Mouse (Mus musculus) urinary bladder, postnatal 0 days (tissue): ENCODE results near the gene Gm10318. TPM values are rescaled to one million over a fixed set of nuclear protein-coding genes. Genes with fewer than 3 reads are reported as not detected.

Experiments used
- polyA plus RNA-seq: library from polyadenylated mRNA; unstranded; fragments of >200 nt; fragmentation: Nextera tagmentation; extraction: Ambion mirVana; gene quantifications from 2 replicates; pipeline ENCODE4 v1.2.1, GENCODE M21; 2015

The Gm10318 gene
- polyA plus RNA-seq: not detected in 2 replicates

GRCm38 (mm10) chr10:77852559-77852958 lies at the start of gene Gm10318:
Gene Gm10318 (plus strand): TSS chr10:77852859.

GRCm38 (mm10) chr10:77811743-77812142 lies 40.9 kb upstream of the Gm10318 start, which contains the start of gene Gm9507:
Gene Gm9507 (minus strand): TSS chr10:77811843.

DNA sequence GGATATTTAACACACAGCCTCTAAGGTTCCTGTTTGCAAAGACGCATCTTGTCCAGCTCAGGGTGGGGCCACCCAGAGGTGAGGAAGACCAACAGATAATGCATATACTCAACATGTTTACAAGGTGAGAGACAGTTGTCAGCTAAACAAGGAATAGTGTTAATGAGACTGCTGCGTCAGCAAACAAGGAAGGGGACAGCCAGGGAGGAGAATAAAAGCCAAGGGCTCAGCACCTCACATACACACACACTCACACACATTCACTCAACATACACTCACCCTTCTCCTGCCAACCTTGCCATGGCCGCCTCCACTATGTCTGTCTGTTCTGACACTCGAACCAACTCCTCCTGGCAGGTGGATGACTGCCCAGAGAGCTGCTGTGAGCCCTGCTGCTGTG lies 38.3 kb upstream of the Gm10318 start, which contains the start of gene Gm2696:
Gene Gm2696 (plus strand): TSS at position 301 of the 400 bp plus-strand sequence.

DNA sequence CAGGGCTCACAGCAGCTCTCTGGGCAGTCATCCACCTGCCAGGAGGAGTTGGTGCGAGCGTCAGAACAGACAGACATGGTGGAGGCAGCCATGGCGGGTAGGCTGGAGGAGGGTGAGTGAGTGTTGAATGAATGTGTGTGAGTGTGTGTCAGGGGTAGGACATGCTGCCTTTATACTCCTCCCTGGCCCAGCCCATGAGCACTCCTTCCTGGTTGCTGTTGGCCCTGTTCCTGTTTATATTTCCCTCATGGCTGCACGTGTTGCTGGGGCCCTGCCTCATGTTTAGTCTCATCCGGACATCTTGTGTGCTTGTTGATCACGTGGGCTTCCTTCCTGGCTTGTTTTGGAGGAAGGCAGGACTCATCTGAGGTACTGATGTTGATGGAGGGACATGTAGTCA lies 25.7 kb upstream of the Gm10318 start, which contains the start of gene Krtap10-4:
Gene Krtap10-4 (minus strand): TSS at position 145 of the 400 bp plus-strand sequence.

GRCm38 (mm10) chr10:77835647-77836046 lies 17.0 kb upstream of the Gm10318 start, which contains the start of gene Krtap10-10:
Gene Krtap10-10 (plus strand): TSS chr10:77835947.

DNA sequence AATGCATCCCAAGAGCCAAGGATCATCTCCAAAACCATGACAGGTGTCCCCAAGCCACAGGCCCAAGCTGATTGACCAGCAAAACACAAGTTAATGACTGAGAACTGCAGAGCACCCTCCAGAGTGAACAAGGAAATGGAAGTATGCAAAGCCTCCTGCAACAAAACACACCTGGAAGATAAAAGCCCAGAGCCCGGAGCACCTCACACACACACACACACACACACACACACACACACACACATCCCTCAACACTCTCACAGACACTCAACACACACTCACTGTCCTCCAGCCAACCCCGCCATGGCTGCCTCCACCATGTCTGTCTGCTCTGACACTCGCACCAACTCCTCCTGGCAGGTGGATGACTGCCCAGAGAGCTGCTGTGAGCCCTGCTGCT lies 6.2 kb upstream of the Gm10318 start, which contains the start of gene Gm36176:
Gene Gm36176 (plus strand): TSS at position 301 of the 400 bp plus-strand sequence.

GRCm38 (mm10) chr10:77861675-77862074 lies 9.0 kb downstream of the Gm10318 start, which contains the start of gene Gm3285:
Gene Gm3285 (plus strand): TSS chr10:77861975.

DNA sequence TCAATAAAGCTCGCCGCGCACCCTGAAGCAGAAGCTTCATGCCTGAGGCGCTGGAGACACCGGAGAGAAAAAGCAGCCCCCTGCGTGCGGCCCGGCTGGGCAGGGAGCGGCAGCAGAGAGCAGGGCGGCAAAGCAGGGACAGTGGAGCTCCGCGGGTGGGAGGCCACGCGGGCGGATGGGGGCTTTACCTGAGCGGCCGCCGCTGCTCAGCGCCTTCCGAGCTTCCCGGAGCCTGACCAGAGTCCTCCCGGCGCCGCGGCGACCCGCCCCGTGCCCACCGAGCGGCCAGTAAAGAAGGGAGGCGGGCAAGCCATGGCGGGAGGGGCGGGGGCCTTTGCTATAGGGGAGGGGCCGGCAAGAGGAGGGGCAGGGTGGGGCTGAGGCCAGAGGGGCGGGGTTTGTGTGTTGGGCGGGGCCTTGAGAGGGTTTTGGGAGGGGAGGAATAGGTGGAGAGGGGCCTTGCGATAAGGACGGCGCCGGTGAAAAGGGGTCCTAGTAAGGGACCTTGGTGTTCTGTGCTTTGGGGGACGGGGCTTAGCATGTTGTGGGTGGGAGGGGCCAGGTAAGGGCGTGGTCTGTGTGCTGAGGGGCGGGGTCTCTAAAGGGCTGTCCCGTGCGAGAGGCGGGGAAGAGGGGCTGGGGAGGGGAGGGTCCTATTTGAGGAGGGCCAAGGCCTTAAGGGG lies 49.7 kb downstream of the Gm10318 start, which contains the start of gene Lrrc3:
Gene Lrrc3 (minus strand): TSS at position 326 of the 683 bp plus-strand sequence.

Other genes starting within 250 kb of the Gm10318 start
- gene Sumo3, start 246.8 kb upstream of the Gm10318 start, polyA plus RNA-seq: 184 and 190 TPM in 2 replicates
- gene Gm49325, start 246.7 kb upstream of the Gm10318 start, polyA plus RNA-seq: 5.7 and 21.3 TPM in 2 replicates
- gene Ube2g2, start 230.6 kb upstream of the Gm10318 start, polyA plus RNA-seq: 59.0 and 62.6 TPM in 2 replicates
- 0.39 and 0.67 TPM in 2 replicates for gene Tspear, start 166.3 kb upstream of the Gm10318 start, polyA plus RNA-seq
- not detected in 2 replicates for gene Gm19402, start 162.1 kb upstream of the Gm10318 start, polyA plus RNA-seq
- gene Gm9508, start 155.6 kb upstream of the Gm10318 start, polyA plus RNA-seq: not detected in 2 replicates
- not detected in 2 replicates for gene Gm10272, start 146.2 kb upstream of the Gm10318 start, polyA plus RNA-seq
- not detected in 2 replicates for gene Gm10024, start 141.4 kb upstream of the Gm10318 start, polyA plus RNA-seq
- gene Gm10142, start 137.1 kb upstream of the Gm10318 start, polyA plus RNA-seq: not detected in 2 replicates
- gene Krtap12-1, start 132.3 kb upstream of the Gm10318 start, polyA plus RNA-seq: not detected in 2 replicates
- gene Gm10100, start 126.4 kb upstream of the Gm10318 start, polyA plus RNA-seq: not detected in 2 replicates
- gene Gm18596, start 110.2 kb upstream of the Gm10318 start, polyA plus RNA-seq: not detected in 2 replicates
- gene Gm9736, start 101.5 kb upstream of the Gm10318 start, polyA plus RNA-seq: not detected in 2 replicates
- gene Gm3233, start 93.2 kb upstream of the Gm10318 start, polyA plus RNA-seq: not detected in 2 replicates
- not detected in 2 replicates for gene Gm3238, start 81.5 kb upstream of the Gm10318 start, polyA plus RNA-seq
- not detected in 2 replicates for gene Gm7138, start 75.9 kb upstream of the Gm10318 start, polyA plus RNA-seq
- not detected in 2 replicates for gene Gm3250, start 70.3 kb upstream of the Gm10318 start, polyA plus RNA-seq
- gene Gm7137, start 64.7 kb upstream of the Gm10318 start, polyA plus RNA-seq: not detected in 2 replicates
- gene Gm9639, start 57.8 kb upstream of the Gm10318 start, polyA plus RNA-seq: not detected in 2 replicates
- gene Gm19668, start 53.7 kb upstream of the Gm10318 start, polyA plus RNA-seq: not detected in 2 replicates
- not detected in 2 replicates for gene Gm9507, start 41.0 kb upstream of the Gm10318 start, polyA plus RNA-seq
- gene Gm2696, start 38.2 kb upstream of the Gm10318 start, polyA plus RNA-seq: not detected in 2 replicates
- gene Krtap10-4, start 25.8 kb upstream of the Gm10318 start, polyA plus RNA-seq: not detected in 2 replicates
- gene Krtap10-10, start 16.9 kb upstream of the Gm10318 start, polyA plus RNA-seq: not detected in 2 replicates
- not detected in 2 replicates for gene Gm36176, start 6.1 kb upstream of the Gm10318 start, polyA plus RNA-seq
- gene Gm3285, start 9.1 kb downstream of the Gm10318 start, polyA plus RNA-seq: not detected in 2 replicates
- gene Lrrc3, start 49.7 kb downstream of the Gm10318 start, polyA plus RNA-seq: 7.1 and 7.6 TPM in 2 replicates
- 0.27 and 0.58 TPM in 2 replicates for gene Trpm2, start 117.7 kb downstream of the Gm10318 start, polyA plus RNA-seq
- 14.8 and 17.2 TPM in 2 replicates for gene 1810043G02Rik, start 125.7 kb downstream of the Gm10318 start, polyA plus RNA-seq
- gene Pfkl, start 157.2 kb downstream of the Gm10318 start, polyA plus RNA-seq: 83.0 and 103 TPM in 2 replicates
- gene Dnmt3l, start 189.1 kb downstream of the Gm10318 start, polyA plus RNA-seq: 8.0 and 8.3 TPM in 2 replicates
- 0.53 and 0.64 TPM in 2 replicates for gene Aire, start 190.8 kb downstream of the Gm10318 start, polyA plus RNA-seq
- 8.8 and 9.1 TPM in 2 replicates for gene Icosl, start 216.4 kb downstream of the Gm10318 start, polyA plus RNA-seq